Mouse (Mus musculus) bone marrow macrophage, adult 2 months (primary cell): ENCODE data around the gene Gm49388. TPM values are rescaled to one million over a fixed set of nuclear protein-coding genes. Genes with fewer than 3 reads are reported as not detected.

Experiments
- H3K27ac ChIP-seq: 2 replicates; pipeline ENCODE4 v1.5.1; 2012; ENCODE audit warnings: low read depth, low read length; ENCODE audit not compliant: insufficient read depth
- H3K4me1 ChIP-seq: 2 replicates; pipeline ENCODE4 v1.6.1; 2012; ENCODE audit warnings: low read length; ENCODE audit not compliant: control insufficient read depth, insufficient read depth
- H3K4me3 ChIP-seq: 2 replicates; pipeline ENCODE4 v1.5.1; 2012; ENCODE audit warnings: mild to moderate bottlenecking, low read length, moderate library complexity; ENCODE audit not compliant: insufficient read depth
- CTCF ChIP-seq: IDR thresholded peaks from 2 replicates; pipeline ENCODE4 v1.5.1; 2012; ENCODE audit warnings: low read depth, mild to moderate bottlenecking, low read length, moderate library complexity
- POLR2A ChIP-seq: IDR thresholded peaks from 2 replicates; pipeline ENCODE4 v1.6.1; 2012; ENCODE audit warnings: mild to moderate bottlenecking, low read depth, low read length, borderline replicate concordance
- polyA plus RNA-seq: library from polyadenylated mRNA; stranded (reverse); fragments of >200 nt; gene quantifications from 2 replicates; pipeline ENCODE4 v1.2.4, GENCODE M21; 2012; ENCODE audit not compliant: missing spikeins, insufficient read depth, insufficient read length

Gm49388 gene
- polyA plus RNA-seq, 1 experiment = not detected

GRCm38 (mm10) chr7:127840886-127841285 is 55.5 kb downstream of the Gm49388 start:
- no peak for TF ChIP-seq CTCF
- no peak for TF ChIP-seq POLR2A
- Histone ChIP-seq H3K27ac (peak overlapping the region; percentile 98), H3K4me3 (peak overlapping the region; percentile 69), H3K4me1 (peaks cover 10% of the 10 kb centered on the region)

GRCm38 (mm10) chr7:127841340-127842000 is 56.1 kb downstream of the Gm49388 start:
- Histone ChIP-seq H3K4me1 (peaks cover 10% of the 10 kb centered on the region), H3K27ac (peak overlapping the region; percentile 98), H3K4me3 (peak overlapping the region; percentile 99)
- TF ChIP-seq CTCF (no peak), POLR2A (no peak)

GRCm38 (mm10) chr7:127842001-127842718 is 56.8 kb downstream of the Gm49388 start:
- H3K27ac ChIP-seq = peak overlapping the region; percentile 98
- peak overlapping the region; percentile 99 for H3K4me3 ChIP-seq
- TF ChIP-seq POLR2A (no peak), CTCF (no peak)
- peaks cover 10% of the 10 kb centered on the region for H3K4me1 ChIP-seq

GRCm38 (mm10) chr7:127849973-127850875 is 64.8 kb downstream of the Gm49388 start:
- Histone ChIP-seq H3K4me1 (peaks cover 34% of the 10 kb centered on the region), H3K27ac (peak overlapping the region; percentile 92), H3K4me3 (peak overlapping the region; percentile 44)
- peak; percentile 21; the same call in 1 of the 2 replicates for TF ChIP-seq POLR2A
- TF ChIP-seq CTCF = no peak

GRCm38 (mm10) chr7:127850906-127851305 is 65.5 kb downstream of the Gm49388 start:
- TF ChIP-seq CTCF (no peak), POLR2A (no peak)
- Histone ChIP-seq H3K4me1 (peaks cover 34% of the 10 kb centered on the region), H3K4me3 (peak overlapping the region; percentile 44), H3K27ac (peak overlapping the region; percentile 92)

Other genes starting within 250 kb of the Gm49388 start
- gene Tmem265, start 224.2 kb upstream of the Gm49388 start, polyA plus RNA-seq = 3.4 and 10.8 TPM in 2 replicates
- 64.7 and 68.4 TPM in 2 replicates for gene Phkg2, start 212.3 kb upstream of the Gm49388 start, polyA plus RNA-seq
- 2.7 and 2.9 TPM in 2 replicates for gene Ccdc189, start 197.0 kb upstream of the Gm49388 start, polyA plus RNA-seq
- gene Rnf40, start 196.8 kb upstream of the Gm49388 start, polyA plus RNA-seq = 42.3 and 44.5 TPM in 2 replicates
- gene Zfp629, start 169.8 kb upstream of the Gm49388 start, polyA plus RNA-seq = 11.2 and 11.4 TPM in 2 replicates
- gene Bcl7c, start 76.7 kb upstream of the Gm49388 start, polyA plus RNA-seq = 30.4 and 40.0 TPM in 2 replicates
- not detected in 2 replicates for gene Ctf1, start 72.9 kb upstream of the Gm49388 start, polyA plus RNA-seq
- not detected in 2 replicates for gene Ctf2, start 53.4 kb upstream of the Gm49388 start, polyA plus RNA-seq
- gene Fbxl19, start 41.1 kb upstream of the Gm49388 start, polyA plus RNA-seq = 11.9 and 16.5 TPM in 2 replicates
- 44.2 and 45.8 TPM in 2 replicates for gene Orai3, start 15.8 kb upstream of the Gm49388 start, polyA plus RNA-seq
- gene Setd1a, start 8.9 kb upstream of the Gm49388 start, polyA plus RNA-seq = 28.2 and 30.1 TPM in 2 replicates
- 43.4 and 47.9 TPM in 2 replicates for gene Hsd3b7, start 15.0 kb downstream of the Gm49388 start, polyA plus RNA-seq
- gene Stx4a, start 38.7 kb downstream of the Gm49388 start, polyA plus RNA-seq = 152 and 168 TPM in 2 replicates
- gene Stx1b, start 38.9 kb downstream of the Gm49388 start, polyA plus RNA-seq = not detected in 2 replicates
- 14.7 and 16.7 TPM in 2 replicates for gene Zfp646, start 90.6 kb downstream of the Gm49388 start, polyA plus RNA-seq
- 8.0 and 9.8 TPM in 2 replicates for gene Zfp668, start 91.2 kb downstream of the Gm49388 start, polyA plus RNA-seq
- gene Prss53, start 105.4 kb downstream of the Gm49388 start, polyA plus RNA-seq = 0.86 and 1.0 TPM in 2 replicates
- gene Gm21974, start 109.8 kb downstream of the Gm49388 start, polyA plus RNA-seq = not detected in 2 replicates
- gene Vkorc1, start 110.0 kb downstream of the Gm49388 start, polyA plus RNA-seq = 93.3 and 116 TPM in 2 replicates
- gene Bckdk, start 118.5 kb downstream of the Gm49388 start, polyA plus RNA-seq = 50.9 and 73.8 TPM in 2 replicates
- gene Kat8, start 126.9 kb downstream of the Gm49388 start, polyA plus RNA-seq = 23.7 and 29.1 TPM in 2 replicates
- gene Prss8, start 144.5 kb downstream of the Gm49388 start, polyA plus RNA-seq = not detected in 2 replicates
- 1.7 and 2.6 TPM in 2 replicates for gene Prss36, start 161.1 kb downstream of the Gm49388 start, polyA plus RNA-seq
- 318 and 323 TPM in 2 replicates for gene Fus, start 181.8 kb downstream of the Gm49388 start, polyA plus RNA-seq
- 126 and 140 TPM in 2 replicates for gene Pycard, start 208.3 kb downstream of the Gm49388 start, polyA plus RNA-seq
- gene Trim72, start 218.3 kb downstream of the Gm49388 start, polyA plus RNA-seq = not detected in 2 replicates